Mouse (Mus musculus) spleen, adult 2 months (tissue): ENCODE measurements around the gene Adprm.
"Not testable (repeated sequence)": the region's sequence is repeated elsewhere in the genome, so short reads cannot be mapped to it uniquely, and the experiment has no call there.

Source experiments
- CTCF ChIP-seq: fragments of 200-500 bp; IDR thresholded peaks from 2 replicates; pipeline ENCODE4 v1.5.1; 2011; ENCODE audit warnings: mild to moderate bottlenecking, inconsistent platforms; ENCODE audit not compliant: insufficient read depth, insufficient read length, insufficient replicate concordance; ENCODE audit errors: extremely low read depth
- POLR2A ChIP-seq: fragments of 200-500 bp; IDR thresholded peaks from 2 replicates; pipeline ENCODE4 v1.6.1; 2011; ENCODE audit warnings: low read depth, low read length, inconsistent platforms

DNA sequence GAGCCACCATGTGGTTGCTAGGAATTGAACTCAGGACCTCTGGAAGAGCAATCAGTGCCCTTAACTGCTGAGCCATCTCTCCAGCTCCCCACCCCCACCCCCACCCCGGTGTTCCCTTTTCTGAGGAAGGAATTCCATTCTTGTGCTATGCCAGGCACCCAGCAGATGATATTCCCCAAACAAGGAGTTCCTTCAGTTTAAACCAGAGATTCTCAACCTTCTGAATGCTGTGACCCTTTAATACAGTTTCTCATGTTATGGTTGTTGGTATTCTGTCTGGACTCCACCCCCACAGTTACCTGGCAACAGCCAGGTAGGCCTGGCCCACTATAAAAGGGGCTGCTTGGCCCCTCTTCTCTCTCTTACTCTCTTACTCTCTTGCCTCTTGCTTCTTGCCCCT is 29.2 kb downstream of the Adprm start:
- TF ChIP-seq POLR2A, CTCF: not testable (repeated sequence)
